Mouse (Mus musculus) CH12.LX (cell line): ENCODE measurements around the gene Fbxw11.

Experiments used
- CTCF ChIP-seq, 2 experiments: IDR thresholded peaks in 1 of 2; conservative IDR thresholded peaks in 1 of 2; 2 replicates each; pipeline ENCODE4 v1.5.1; 2011 to 2012; ENCODE audit warnings: low read depth in 2 of 2, low read length in 2 of 2, improper control_type of control experiment in 1 of 2, inconsistent platforms in 1 of 2, mild to moderate bottlenecking in 1 of 2, moderate library complexity in 1 of 2
- EP300 ChIP-seq: IDR thresholded peaks from 2 replicates; pipeline ENCODE4 v1.6.1; 2011; ENCODE audit warnings: low read length, improper control_type of control experiment
- MEF2A ChIP-seq: IDR thresholded peaks from 2 replicates; pipeline ENCODE4 v1.6.1; 2014; ENCODE audit warnings: low read depth, mild to moderate bottlenecking, inconsistent platforms, low read length, improper control_type of control experiment, borderline replicate concordance
- POLR2A ChIP-seq: IDR thresholded peaks from 2 replicates; pipeline ENCODE4 v1.6.1; 2011; ENCODE audit warnings: low read depth, mild to moderate bottlenecking, improper control_type of control experiment, low read length
- UBTF ChIP-seq: IDR thresholded peaks from 2 replicates; pipeline ENCODE4 v1.6.1; 2012; ENCODE audit warnings: low read depth, mild to moderate bottlenecking, inconsistent platforms, low read length, improper control_type of control experiment, moderate library complexity
- USF2 ChIP-seq: conservative IDR thresholded peaks from 2 replicates; pipeline ENCODE4 v1.6.1; 2011; ENCODE audit warnings: low read depth, low read length, improper control_type of control experiment
- ZNF384 ChIP-seq: IDR thresholded peaks from 2 replicates; pipeline ENCODE4 v1.6.1; 2012; ENCODE audit warnings: low read depth, low read length, improper control_type of control experiment, inconsistent platforms

GRCm38 (mm10) chr11:32732467-32732866 lies 89.9 kb downstream of the Fbxw11 start:
- TF ChIP-seq UBTF (no peak), ZNF384 (no peak), POLR2A (no peak), CTCF (conservative IDR thresholded peaks at IDR 0.05 in 1 of 2, IDR thresholded peaks at IDR 0.05 in 1 of 2; ENCODE audit: low read depth in 2 of 2, low read length in 2 of 2) (no peak), MEF2A (no peak), USF2 (no peak), EP300 (no peak)
